Mouse (Mus musculus): Measurements from ENCODE around the gene Gm29797. TPM values are rescaled to one million over a fixed set of nuclear protein-coding genes. Genes with fewer than 3 reads are reported as not detected.
A peak's percentile ranks its signal among the peaks of the same experiment; 100 is the strongest.

Gene Gm29797
- 0.21 and 0.26 TPM in 2 replicates for polyA plus RNA-seq (2012; rRNA removed)

- 75% methylated on average over 3 of the region's 3 CpGs for WGBS
- TF ChIP-seq CTCF (IDR thresholded peaks at IDR 0.05; ENCODE audit: borderline replicate concordance, insufficient read depth, low read depth, low read length) (no peak), POLR2A (IDR thresholded peaks at IDR 0.05; ENCODE audit: borderline replicate concordance, insufficient read depth, low read length) (no peak)
- H3K27me3 ChIP-seq (ENCODE audit: control insufficient read depth, insufficient read depth, low read length): no peaks in the 10 kb centered on the region
- H3K4me3 ChIP-seq (replicated peaks; ENCODE audit: insufficient read depth, low read depth, low read length): no peak within 1 kb of the TSS
- DNase-seq: no peak
- H3K4me1 ChIP-seq (ENCODE audit: control insufficient read depth, insufficient read depth, low read length): peaks cover 8% of the 10 kb centered on the region; the same call in 1 of the 2 replicates
- no peak within 1 kb of the TSS for H3K27ac ChIP-seq (ENCODE audit: insufficient read depth, low read length)
These were observed at the start of gene Gm29797 for GRCm38 (mm10) chr2:181656734-181657133. Gm29797 (plus strand) TSS chr2:181657034.

GRCm38 (mm10) chr2:181618761-181619495 lies 37.9 kb upstream of the Gm29797 start:
- Histone ChIP-seq H3K27me3 (ENCODE audit: control insufficient read depth, insufficient read depth, low read length) (no peaks in the 10 kb centered on the region), H3K4me1 (ENCODE audit: control insufficient read depth, insufficient read depth, low read length) (no peaks in the 10 kb centered on the region), H3K27ac (ENCODE audit: insufficient read depth, low read length) (no peak overlapping the region), H3K4me3 (replicated peaks; ENCODE audit: insufficient read depth, low read depth, low read length) (no peak overlapping the region)
- no peak for DNase-seq
- 91% methylated on average over 5 of the region's 5 CpGs for WGBS
- TF ChIP-seq CTCF (IDR thresholded peaks at IDR 0.05; ENCODE audit: borderline replicate concordance, insufficient read depth, low read depth, low read length) (no peak), POLR2A (IDR thresholded peaks at IDR 0.05; ENCODE audit: borderline replicate concordance, insufficient read depth, low read length) (no peak)

- DNase-seq: no peak
- no peaks in the 10 kb centered on the region for H3K27me3 ChIP-seq (ENCODE audit: control insufficient read depth, insufficient read depth, low read length)
- no peak overlapping the region for H3K27ac ChIP-seq (ENCODE audit: insufficient read depth, low read length)
- no peak overlapping the region for H3K4me3 ChIP-seq (replicated peaks; ENCODE audit: insufficient read depth, low read depth, low read length)
- no peaks in the 10 kb centered on the region for H3K4me1 ChIP-seq (ENCODE audit: control insufficient read depth, insufficient read depth, low read length)
- TF ChIP-seq CTCF (IDR thresholded peaks at IDR 0.05; ENCODE audit: borderline replicate concordance, insufficient read depth, low read depth, low read length) (no peak), POLR2A (IDR thresholded peaks at IDR 0.05; ENCODE audit: borderline replicate concordance, insufficient read depth, low read length) (no peak)
These were observed 33.4 kb upstream of the Gm29797 start for GRCm38 (mm10) chr2:181623401-181623800.

GRCm38 (mm10) chr2:181628471-181628870 lies 28.4 kb upstream of the Gm29797 start:
- H3K4me1 ChIP-seq (ENCODE audit: control insufficient read depth, insufficient read depth, low read length): peaks cover 8% of the 10 kb centered on the region; the same call in 1 of the 2 replicates
- no peaks in the 10 kb centered on the region for H3K27me3 ChIP-seq (ENCODE audit: control insufficient read depth, insufficient read depth, low read length)
- DNase-seq: no peak
- no peak overlapping the region for H3K4me3 ChIP-seq (replicated peaks; ENCODE audit: insufficient read depth, low read depth, low read length)
- no peak for TF ChIP-seq CTCF (IDR thresholded peaks at IDR 0.05; ENCODE audit: borderline replicate concordance, insufficient read depth, low read depth, low read length)
- no peak for TF ChIP-seq POLR2A (IDR thresholded peaks at IDR 0.05; ENCODE audit: borderline replicate concordance, insufficient read depth, low read length)
- H3K27ac ChIP-seq (ENCODE audit: insufficient read depth, low read length): no peak overlapping the region

- no peak overlapping the region for H3K4me3 ChIP-seq (replicated peaks; ENCODE audit: insufficient read depth, low read depth, low read length)
- TF ChIP-seq CTCF (IDR thresholded peaks at IDR 0.05; ENCODE audit: borderline replicate concordance, insufficient read depth, low read depth, low read length): no peak
- no peak for TF ChIP-seq POLR2A (IDR thresholded peaks at IDR 0.05; ENCODE audit: borderline replicate concordance, insufficient read depth, low read length)
- H3K4me1 ChIP-seq (ENCODE audit: control insufficient read depth, insufficient read depth, low read length): peaks cover 16% of the 10 kb centered on the region; the same call in 1 of the 2 replicates
- peak; percentile 57 to 72 for DNase-seq
- 17% methylated on average over 6 of the region's 6 CpGs for WGBS
- peak overlapping the region; percentile 4; the same call in 1 of the 2 replicates for H3K27ac ChIP-seq (ENCODE audit: insufficient read depth, low read length)
- H3K27me3 ChIP-seq (ENCODE audit: control insufficient read depth, insufficient read depth, low read length): no peaks in the 10 kb centered on the region
These were observed 24.2 kb upstream of the Gm29797 start for GRCm38 (mm10) chr2:181632624-181633023.

GRCm38 (mm10) chr2:181635865-181636264 lies 21.0 kb upstream of the Gm29797 start:
- no peak overlapping the region for H3K27ac ChIP-seq (ENCODE audit: insufficient read depth, low read length)
- no peak for DNase-seq
- no peaks in the 10 kb centered on the region for H3K27me3 ChIP-seq (ENCODE audit: control insufficient read depth, insufficient read depth, low read length)
- H3K4me3 ChIP-seq (replicated peaks; ENCODE audit: insufficient read depth, low read depth, low read length): no peak overlapping the region
- no peak for TF ChIP-seq CTCF (IDR thresholded peaks at IDR 0.05; ENCODE audit: borderline replicate concordance, insufficient read depth, low read depth, low read length)
- WGBS: 83% methylated on average over 3 of the region's 3 CpGs
- peaks cover 16% of the 10 kb centered on the region; the same call in 1 of the 2 replicates for H3K4me1 ChIP-seq (ENCODE audit: control insufficient read depth, insufficient read depth, low read length)

- Histone ChIP-seq H3K4me1 (ENCODE audit: control insufficient read depth, insufficient read depth, low read length) (peaks cover 3% of the 10 kb centered on the region; the same call in 1 of the 2 replicates), H3K27ac (ENCODE audit: insufficient read depth, low read length) (no peak overlapping the region), H3K27me3 (ENCODE audit: control insufficient read depth, insufficient read depth, low read length) (no peaks in the 10 kb centered on the region), H3K4me3 (replicated peaks; ENCODE audit: insufficient read depth, low read depth, low read length) (no peak overlapping the region)
- WGBS: 88% methylated on average over 2 of the region's 2 CpGs
- peak in 1 of 2 experiments; percentile 34 for DNase-seq
- TF ChIP-seq POLR2A (IDR thresholded peaks at IDR 0.05; ENCODE audit: borderline replicate concordance, insufficient read depth, low read length) (no peak), CTCF (IDR thresholded peaks at IDR 0.05; ENCODE audit: borderline replicate concordance, insufficient read depth, low read depth, low read length) (peak; percentile 65; the same call in 1 of the 2 replicates)
These were observed 12.5 kb upstream of the Gm29797 start for GRCm38 (mm10) chr2:181644361-181644760.

- TF ChIP-seq POLR2A (IDR thresholded peaks at IDR 0.05; ENCODE audit: borderline replicate concordance, insufficient read depth, low read length) (no peak), CTCF (IDR thresholded peaks at IDR 0.05; ENCODE audit: borderline replicate concordance, insufficient read depth, low read depth, low read length) (no peak)
- Histone ChIP-seq H3K4me1 (ENCODE audit: control insufficient read depth, insufficient read depth, low read length) (peaks cover 3% of the 10 kb centered on the region; the same call in 1 of the 2 replicates), H3K27me3 (ENCODE audit: control insufficient read depth, insufficient read depth, low read length) (no peaks in the 10 kb centered on the region), H3K4me3 (replicated peaks; ENCODE audit: insufficient read depth, low read depth, low read length) (no peak overlapping the region), H3K27ac (ENCODE audit: insufficient read depth, low read length) (no peak overlapping the region)
- WGBS: 91% methylated on average over 3 of the region's 3 CpGs
- DNase-seq: no peak
These were observed 11.2 kb upstream of the Gm29797 start for GRCm38 (mm10) chr2:181645666-181646065.

All from cerebellum, adult 2 months (tissue).